Mouse (Mus musculus) myocyte (in vitro differentiated cells): Measurements from ENCODE around the gene Myo9a. TPM values are rescaled to one million over a fixed set of nuclear protein-coding genes. Genes with fewer than 3 reads are reported as not detected.

Experiments used
- H3K27me3 ChIP-seq: one replicate; pipeline ENCODE4 v1.6.1; 2011; ENCODE audit not compliant: control insufficient read depth, insufficient read depth, insufficient read length
- H3K36me3 ChIP-seq: one replicate; pipeline ENCODE4 v1.6.1; 2011; ENCODE audit not compliant: control insufficient read depth, insufficient read depth
- H3K4me2 ChIP-seq: one replicate; pipeline ENCODE4 v1.6.1; 2011; ENCODE audit warnings: low read depth, control low read depth
- H3K4me3 ChIP-seq: one replicate; pipeline ENCODE4 v1.5.1; 2011; ENCODE audit warnings: mild to moderate bottlenecking, control low read depth, moderate library complexity
- H3K79me2 ChIP-seq: one replicate; pipeline ENCODE4 v1.6.1; 2011; ENCODE audit not compliant: control insufficient read depth, insufficient read depth
- H3ac ChIP-seq: one replicate; pipeline ENCODE4 v1.6.1; 2011; ENCODE audit not compliant: control insufficient read depth, insufficient read length
- CEBPB ChIP-seq: IDR thresholded peaks from 2 replicates; pipeline ENCODE4 v1.6.1; 2011; ENCODE audit warnings: mild to moderate bottlenecking, moderate library complexity; ENCODE audit not compliant: poor library complexity, insufficient read depth, severe bottlenecking
- E2F4 ChIP-seq: IDR thresholded peaks from one replicate; pipeline ENCODE4 v1.6.1; 2011; ENCODE audit warnings: mild to moderate bottlenecking, control low read depth, moderate library complexity; ENCODE audit not compliant: insufficient read depth
- MAX ChIP-seq: IDR thresholded peaks from one replicate; pipeline ENCODE4 v1.6.1; 2011; ENCODE audit warnings: low read depth, mild to moderate bottlenecking, control low read depth
- MYOD1 ChIP-seq, 3 experiments: IDR thresholded peaks; one replicate each; pipeline ENCODE4 v1.6.1; 2011; ENCODE audit warnings: control low read depth in 2 of 3, low read depth in 2 of 3, mild to moderate bottlenecking in 2 of 3, moderate library complexity in 1 of 3; ENCODE audit not compliant: insufficient read length in 2 of 3, control insufficient read depth in 1 of 3
- MYOG ChIP-seq, 3 experiments: IDR thresholded peaks; one replicate each; pipeline ENCODE4 v1.6.1; 2011; ENCODE audit warnings: control low read depth in 2 of 3, low read depth in 2 of 3, mild to moderate bottlenecking in 2 of 3; ENCODE audit not compliant: insufficient read length in 2 of 3, control insufficient read depth in 1 of 3, insufficient read depth in 1 of 3
- POLR2A ChIP-seq: IDR thresholded peaks from one replicate; pipeline ENCODE4 v1.6.1; 2011; ENCODE audit warnings: low read depth, mild to moderate bottlenecking, control low read depth, moderate library complexity; ENCODE audit not compliant: insufficient read length
- POLR2AphosphoS2 ChIP-seq: IDR thresholded peaks from one replicate; pipeline ENCODE4 v1.6.1; 2011; ENCODE audit warnings: low read depth, control low read depth; ENCODE audit not compliant: insufficient read length
- REST ChIP-seq: IDR thresholded peaks from one replicate; pipeline ENCODE4 v1.6.1; 2011; ENCODE audit warnings: mild to moderate bottlenecking, control low read depth, moderate library complexity; ENCODE audit not compliant: insufficient read depth, insufficient read length
- SRF ChIP-seq: IDR thresholded peaks from one replicate; pipeline ENCODE4 v1.6.1; 2011; ENCODE audit warnings: low read depth; ENCODE audit not compliant: control insufficient read depth, insufficient read length
- TCF12 ChIP-seq: IDR thresholded peaks from one replicate; pipeline ENCODE4 v1.6.1; 2011; ENCODE audit warnings: mild to moderate bottlenecking, control low read depth; ENCODE audit not compliant: poor library complexity, insufficient read depth, severe bottlenecking
- TCF3 ChIP-seq: IDR thresholded peaks from one replicate; pipeline ENCODE4 v1.6.1; 2011; ENCODE audit warnings: low read depth, control low read depth; ENCODE audit not compliant: insufficient read length
- USF1 ChIP-seq: IDR thresholded peaks from one replicate; pipeline ENCODE4 v1.6.1; 2011; ENCODE audit warnings: low read depth, mild to moderate bottlenecking, control low read depth, moderate library complexity
- polyA plus RNA-seq: library from polyadenylated mRNA; unstranded; fragments of >200 nt; fragmentation: generic; extraction: Trizol; gene quantifications from one replicate; pipeline ENCODE4 v1.2.1, GENCODE M21; 2012; ENCODE audit warnings: missing spikeins

The Myo9a gene
- polyA plus RNA-seq, 1 experiment: 3.5 TPM

DNA sequence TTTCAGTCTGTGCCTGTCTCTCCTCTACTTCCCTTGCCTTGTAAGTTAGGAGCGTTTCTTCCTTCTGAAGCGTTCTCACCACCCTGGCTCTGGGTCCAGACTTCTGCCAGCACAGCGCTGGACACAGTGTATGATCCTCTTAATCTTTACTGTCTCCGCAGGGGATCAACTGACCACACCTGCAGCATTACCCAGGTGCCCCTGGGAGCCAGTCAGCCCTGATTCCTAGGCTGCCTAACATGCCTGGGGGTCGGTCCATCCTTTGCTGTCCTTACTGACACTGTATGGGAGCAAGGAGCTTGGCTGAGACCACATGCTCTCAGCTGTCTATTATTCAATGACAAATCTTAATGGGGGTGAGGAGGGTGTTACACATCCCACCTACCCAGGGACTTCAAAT, 199.3 kb downstream of the Myo9a start:
- no peak overlapping the region for H3ac ChIP-seq
- no peak overlapping the region for H3K4me2 ChIP-seq
- no peak overlapping the region for H3K4me3 ChIP-seq
- no peaks in the 10 kb centered on the region for H3K79me2 ChIP-seq
- TF ChIP-seq MYOG (IDR thresholded peaks at IDR 0.05; ENCODE audit: control insufficient read depth in 1 of 3, insufficient read depth in 1 of 3, insufficient read length in 2 of 3, low read depth in 2 of 3) (no peak), POLR2A (no peak), TCF12 (no peak), MAX (no peak), USF1 (no peak), CEBPB (no peak), E2F4 (no peak), SRF (no peak), POLR2AphosphoS2 (no peak), REST (no peak), MYOD1 (IDR thresholded peaks at IDR 0.05; ENCODE audit: control insufficient read depth in 1 of 3, insufficient read length in 2 of 3, low read depth in 2 of 3) (no peak), TCF3 (no peak)
- H3K36me3 ChIP-seq: no peaks in the 10 kb centered on the region
- peaks cover 64% of the 10 kb centered on the region for H3K27me3 ChIP-seq

DNA sequence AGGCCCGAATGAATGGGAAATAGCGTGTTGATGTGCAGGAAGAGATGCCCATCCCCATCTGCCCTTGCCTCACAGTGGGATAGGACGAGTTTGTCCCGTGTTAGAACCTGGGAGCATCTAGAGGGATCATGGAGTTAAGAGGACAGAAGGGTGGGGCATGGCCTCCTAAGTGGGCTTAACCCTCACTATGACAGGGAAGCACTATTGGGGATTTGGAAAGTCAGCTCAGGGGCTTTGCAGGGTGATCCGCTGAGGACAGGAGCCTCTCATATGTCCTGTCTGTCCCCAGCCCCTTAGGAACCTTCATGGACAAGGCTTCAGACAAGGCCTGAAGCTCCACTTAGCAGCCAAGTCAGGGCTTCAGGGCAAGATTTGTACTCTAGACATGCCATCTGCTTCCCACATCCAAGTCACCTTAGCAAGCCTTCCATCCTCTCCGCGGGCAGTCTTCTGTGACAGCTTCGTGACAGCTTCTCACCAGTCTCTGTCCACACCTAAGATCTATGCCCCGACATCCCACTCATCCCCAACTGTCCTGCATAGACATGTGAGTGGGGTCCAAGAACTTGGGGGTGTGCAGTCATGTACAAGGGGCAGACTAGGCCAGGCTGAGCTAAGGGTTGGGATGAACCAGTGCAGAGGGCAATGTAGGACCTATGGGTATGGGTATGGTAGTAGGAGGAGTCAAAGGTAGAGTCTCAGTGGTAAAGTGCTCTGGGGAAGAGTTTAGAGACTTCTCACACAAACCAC, 200.5 kb downstream of the Myo9a start:
- H3ac ChIP-seq: no peak overlapping the region

DNA sequence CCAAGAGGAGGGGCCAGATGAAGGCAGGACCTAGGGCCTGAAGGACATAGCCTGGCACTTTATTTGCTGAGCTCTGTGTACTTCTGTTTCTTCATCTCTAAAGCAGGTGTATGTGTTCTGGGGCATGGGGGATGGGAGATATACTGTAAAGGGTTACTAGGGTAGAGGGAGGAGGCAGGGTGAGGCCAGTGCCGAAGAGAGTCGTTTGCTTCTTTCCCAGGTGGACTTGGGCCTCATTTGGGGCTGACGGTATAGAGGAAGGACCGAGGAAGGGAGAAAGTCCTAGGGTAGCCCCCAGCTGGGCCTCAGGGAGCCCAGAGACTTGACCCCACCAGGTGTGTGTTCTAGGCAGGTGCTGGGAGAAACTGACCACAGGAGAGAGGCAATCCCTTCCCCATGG, 201.2 kb downstream of the Myo9a start:
- Histone ChIP-seq H3K36me3 (no peaks in the 10 kb centered on the region), H3K4me2 (no peak overlapping the region), H3K4me3 (no peak overlapping the region), H3K79me2 (no peaks in the 10 kb centered on the region), H3ac (no peak overlapping the region), H3K27me3 (peaks cover 46% of the 10 kb centered on the region)
- TF ChIP-seq TCF12: no peak
- no peak for TF ChIP-seq CEBPB
- TF ChIP-seq MYOD1 (IDR thresholded peaks at IDR 0.05; ENCODE audit: control insufficient read depth in 1 of 3, insufficient read length in 2 of 3, low read depth in 2 of 3): no peak
- TF ChIP-seq E2F4: no peak
- no peak for TF ChIP-seq SRF
- TF ChIP-seq POLR2A: no peak
- no peak for TF ChIP-seq USF1
- TF ChIP-seq MAX: no peak
- TF ChIP-seq REST: no peak
- TF ChIP-seq MYOG (IDR thresholded peaks at IDR 0.05; ENCODE audit: control insufficient read depth in 1 of 3, insufficient read depth in 1 of 3, insufficient read length in 2 of 3, low read depth in 2 of 3): no peak
- no peak for TF ChIP-seq POLR2AphosphoS2
- no peak for TF ChIP-seq TCF3

More for the DNA sequence above, 200.5 kb downstream of the Myo9a start:
- Histone ChIP-seq H3K79me2 (no peaks in the 10 kb centered on the region), H3K4me3 (no peak overlapping the region), H3K4me2 (no peak overlapping the region), H3K27me3 (peaks cover 52% of the 10 kb centered on the region), H3K36me3 (no peaks in the 10 kb centered on the region)
- TF ChIP-seq E2F4 (no peak), REST (no peak), CEBPB (no peak), SRF (no peak), USF1 (no peak), MYOG (IDR thresholded peaks at IDR 0.05; ENCODE audit: control insufficient read depth in 1 of 3, insufficient read depth in 1 of 3, insufficient read length in 2 of 3, low read depth in 2 of 3) (no peak), POLR2AphosphoS2 (no peak), TCF12 (no peak), POLR2A (no peak), TCF3 (no peak), MAX (no peak), MYOD1 (IDR thresholded peaks at IDR 0.05; ENCODE audit: control insufficient read depth in 1 of 3, insufficient read length in 2 of 3, low read depth in 2 of 3) (no peak)

DNA sequence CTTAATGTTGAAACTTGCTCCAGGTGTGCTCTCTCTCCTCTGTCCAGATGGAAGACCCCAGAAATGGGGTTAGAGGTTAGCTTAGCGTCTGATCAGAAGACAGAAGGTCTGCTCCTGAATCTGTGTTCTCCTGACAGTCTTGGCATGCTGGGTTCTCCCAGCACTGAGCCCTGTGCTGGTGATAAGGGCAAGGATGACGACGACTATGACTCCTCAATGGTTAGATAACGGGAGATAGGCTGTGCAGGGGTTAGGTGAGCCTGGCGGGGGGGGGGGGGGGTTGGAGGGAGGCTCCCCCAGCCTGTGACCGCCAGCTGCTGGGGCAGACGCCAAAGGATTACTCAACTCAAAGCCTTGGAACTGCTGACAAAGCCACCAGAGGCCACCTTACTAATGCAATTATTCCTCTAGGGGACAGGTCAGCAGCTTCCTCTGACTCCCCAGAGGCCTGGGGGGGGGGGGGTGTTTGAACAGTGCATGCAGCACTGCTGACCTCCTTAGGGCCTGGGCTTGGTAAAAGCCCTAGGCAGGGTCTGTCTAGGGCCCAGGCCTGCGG, 201.9 kb downstream of the Myo9a start:
- peaks cover 39% of the 10 kb centered on the region for H3K27me3 ChIP-seq
- no peak for TF ChIP-seq TCF3
- TF ChIP-seq POLR2AphosphoS2: no peak
- TF ChIP-seq MAX: no peak
- no peak for TF ChIP-seq E2F4
- no peak for TF ChIP-seq REST
- no peak for TF ChIP-seq USF1
- no peak for TF ChIP-seq TCF12
- H3K4me3 ChIP-seq: no peak overlapping the region
- H3K4me2 ChIP-seq: no peak overlapping the region
- no peaks in the 10 kb centered on the region for H3K79me2 ChIP-seq
- no peak overlapping the region for H3ac ChIP-seq
- no peaks in the 10 kb centered on the region for H3K36me3 ChIP-seq
